15 mouse cellular contexts compared by ENCODE assay signal in genomic region chr12:78086016-78086415, GRCm38 (mm10).
"Had no signal": no experiment of that assay in that cellular context is flagged by ENCODE, and none has a peak within 500 bp of the region (broad histone marks: within the 10 kb centered on the region; RNA-seq: fewer than 3 reads in every experiment).

No protein-coding gene starts in this region.

- H3K9me3 ChIP-seq: midbrain, embryonic 10.5 days; midbrain, embryonic 12.5 days; neural tube, embryonic 12.5 days; stomach, embryonic 15.5 days had no signal

- H3K27ac ChIP-seq: midbrain, embryonic 10.5 days; midbrain, embryonic 12.5 days; neural tube, embryonic 12.5 days; stomach, embryonic 15.5 days; stomach, postnatal 0 days had no signal

- H3K27me3 ChIP-seq: midbrain, embryonic 12.5 days; neural tube, embryonic 12.5 days; stomach, embryonic 15.5 days had no signal

- DNase-seq: lung, adult 18-20 months; lung, embryonic 14.5 days; lung, postnatal 10 days; lung, postnatal 4 days; midbrain, embryonic 14.5 days; right cerebral cortex, postnatal 14 days; thymus, postnatal 14 days; thymus, postnatal 36 days had no signal

- H3K4me2 ChIP-seq: lung, embryonic 14.5 days; midbrain, embryonic 12.5 days; neural tube, embryonic 12.5 days; stomach, embryonic 15.5 days had no signal

- H3K4me3 ChIP-seq: midbrain, embryonic 10.5 days; midbrain, embryonic 12.5 days; myocyte; neural tube, embryonic 12.5 days; stomach, embryonic 15.5 days had no signal

- H3K9ac ChIP-seq: lung, embryonic 14.5 days; midbrain, embryonic 12.5 days; neural tube, embryonic 12.5 days; stomach, embryonic 15.5 days had no signal

- H3K4me1 ChIP-seq: neural tube, embryonic 12.5 days; stomach, embryonic 15.5 days had no signal

- ATAC-seq: midbrain, embryonic 16.5 days had no signal

- H3K36me3 ChIP-seq: midbrain, embryonic 10.5 days; midbrain, embryonic 12.5 days; neural tube, embryonic 12.5 days; stomach, embryonic 15.5 days had no signal
